Mouse (Mus musculus) right cerebral cortex, postnatal 4 days (tissue): ENCODE results near the gene Pla2g3.

Experiments
- DNase-seq: peaks from one replicate; pipeline ENCODE4 v3.0.0-alpha.2; 2022

The Pla2g3 gene

GRCm38 (mm10) chr11:3487952-3488570, at the start of gene Pla2g3:
TSS of gene Pla2g3 (plus strand) at chr11:3488284.
- DNase-seq, result no peak

- DNase-seq, result no peak
Observed at GRCm38 (mm10) chr11:3441696-3442443, 46.2 kb upstream of the Pla2g3 start.

- DNase-seq, result no peak
Observed at GRCm38 (mm10) chr11:3442677-3443076, 45.4 kb upstream of the Pla2g3 start.

- DNase-seq, result no peak
Observed at GRCm38 (mm10) chr11:3443091-3443490, 45.0 kb upstream of the Pla2g3 start.

GRCm38 (mm10) chr11:3444875-3445274, 43.2 kb upstream of the Pla2g3 start:
- DNase-seq, result no peak

GRCm38 (mm10) chr11:3451701-3452163, 36.4 kb upstream of the Pla2g3 start:
- DNase-seq, result no peak

GRCm38 (mm10) chr11:3452167-3452639, 35.9 kb upstream of the Pla2g3 start, which contains the start of gene Rnf185:
TSS of gene Rnf185 (minus strand) at chr11:3452363.
- DNase-seq, result peak; percentile 87

- DNase-seq, result peak; percentile 31
Observed at GRCm38 (mm10) chr11:3452769-3453168, 35.3 kb upstream of the Pla2g3 start.

- no peak for DNase-seq
Observed at GRCm38 (mm10) chr11:3453467-3453866, 34.6 kb upstream of the Pla2g3 start.

- DNase-seq, result no peak
Observed at GRCm38 (mm10) chr11:3454506-3454905, 33.6 kb upstream of the Pla2g3 start.

- peak; percentile 78 for DNase-seq
Observed at GRCm38 (mm10) chr11:3456354-3456753, 31.7 kb upstream of the Pla2g3 start.

GRCm38 (mm10) chr11:3458428-3459104, 29.5 kb upstream of the Pla2g3 start:
- no peak for DNase-seq

GRCm38 (mm10) chr11:3459105-3459468, 29.0 kb upstream of the Pla2g3 start:
- DNase-seq, result no peak

- DNase-seq, result no peak
Observed at GRCm38 (mm10) chr11:3462846-3463245, 25.2 kb upstream of the Pla2g3 start.

- DNase-seq, result no peak
Observed at GRCm38 (mm10) chr11:3471448-3471850, 16.6 kb upstream of the Pla2g3 start.

GRCm38 (mm10) chr11:3472484-3472883, 15.6 kb upstream of the Pla2g3 start:
- DNase-seq, result peak; percentile 96

- no peak for DNase-seq
Observed at GRCm38 (mm10) chr11:3474480-3475115, 13.5 kb upstream of the Pla2g3 start.

- no peak for DNase-seq
Observed at GRCm38 (mm10) chr11:3475489-3475888, 12.6 kb upstream of the Pla2g3 start.

GRCm38 (mm10) chr11:3483980-3484642, 4.0 kb upstream of the Pla2g3 start:
- no peak for DNase-seq

- DNase-seq, result no peak
Observed at GRCm38 (mm10) chr11:3486349-3486748, 1.7 kb upstream of the Pla2g3 start.

GRCm38 (mm10) chr11:3489036-3489435, 952 bp downstream of the Pla2g3 start:
- DNase-seq, result no peak

GRCm38 (mm10) chr11:3492748-3493147, 4.7 kb downstream of the Pla2g3 start:
- DNase-seq, result no peak

GRCm38 (mm10) chr11:3494857-3495256, 6.8 kb downstream of the Pla2g3 start:
- no peak for DNase-seq
